ENCODE assay signal across 28 mouse cellular contexts in the genomic region with DNA sequence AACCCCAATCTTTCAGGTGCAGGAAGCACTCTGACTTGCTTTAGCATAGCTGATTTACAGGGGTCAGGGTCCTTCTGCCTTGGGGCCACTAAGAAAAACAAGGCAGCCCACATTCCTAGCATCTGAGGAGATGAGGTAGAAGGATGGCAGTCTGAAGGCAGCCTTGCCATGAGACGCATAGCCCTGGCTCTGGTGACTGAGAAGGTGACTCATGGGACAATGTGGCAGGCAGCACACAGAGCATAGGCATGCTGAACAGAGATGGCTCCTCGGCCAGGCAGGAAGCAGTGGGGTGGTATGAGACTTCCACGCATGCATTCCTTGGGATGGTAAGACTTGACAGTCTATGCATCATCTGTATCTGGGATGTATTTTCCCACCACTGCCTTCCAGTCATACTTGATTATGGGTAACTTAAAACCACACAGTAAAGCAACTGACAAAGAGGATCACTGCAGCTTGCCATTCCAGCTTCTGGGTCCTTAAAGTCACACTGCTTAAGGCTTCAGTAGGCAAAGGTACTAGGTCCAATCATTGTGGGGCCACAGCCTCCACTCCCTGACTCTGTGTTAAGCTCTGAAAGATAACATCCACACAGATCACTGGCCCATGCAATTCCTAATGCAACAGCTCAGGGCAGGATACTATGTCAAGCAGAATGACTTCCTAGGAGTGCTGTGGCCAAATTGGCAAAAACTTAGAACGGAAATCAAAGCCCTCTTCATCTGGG. TPM values are rescaled to one million over a fixed set of nuclear protein-coding genes. Genes with fewer than 3 reads are reported as not detected.
DNase-seq lines count a peak whose midpoint lies in the region; ATAC-seq and TF ChIP-seq lines count a peak whose summit lies in the region.
"Had no signal": no experiment of that assay in that cellular context is flagged by ENCODE, and none has a peak within 500 bp of the region (broad histone marks: within the 10 kb centered on the region; RNA-seq: fewer than 3 reads in every experiment).

No protein-coding gene starts in this region.

- DNase-seq in hindbrain, embryonic 14.5 days (ENCODE audit: low spot score) = no peak
- peak; percentile 35 for DNase-seq in adrenal gland, postnatal 14 days
- no peak for DNase-seq in urinary bladder, postnatal 36 days (ENCODE audit: low spot score in 2 of 2)
- DNase-seq: B cell, adult 2 months; cerebellum, adult 9-10 months; embryo, embryonic 11 days; gastrocnemius, postnatal 10 days; heart, postnatal 14 days; kidney, adult 11 months; kidney, postnatal 25 days; midbrain, embryonic 14.5 days; retina, postnatal 1 day; right cerebral cortex, postnatal 14 days; thymus, postnatal 4 days had no signal

- no peaks in the 10 kb centered on the region for H3K9me3 ChIP-seq in hindbrain, embryonic 16.5 days (ENCODE audit: control insufficient read depth, low read length)
- H3K9me3 ChIP-seq in hindbrain, embryonic 14.5 days (ENCODE audit: control insufficient read depth, low read length) = no peaks in the 10 kb centered on the region
- no peaks in the 10 kb centered on the region for H3K9me3 ChIP-seq in intestine, postnatal 0 days (ENCODE audit: control insufficient read depth)
- H3K9me3 ChIP-seq: embryonic facial prominence, embryonic 13.5 days; forebrain, embryonic 13.5 days; hindbrain, embryonic 10.5 days; limb, embryonic 13.5 days; lung, embryonic 15.5 days had no signal

- no peak overlapping the region for H3K9ac ChIP-seq in hindbrain, embryonic 16.5 days (ENCODE audit: low read depth, low read length)
- no peak overlapping the region for H3K9ac ChIP-seq in hindbrain, embryonic 14.5 days
- H3K9ac ChIP-seq in intestine, postnatal 0 days (ENCODE audit: low read depth, low read length) = no peak overlapping the region
- H3K9ac ChIP-seq: embryonic facial prominence, embryonic 13.5 days; forebrain, embryonic 13.5 days; limb, embryonic 13.5 days; lung, embryonic 15.5 days had no signal

- H3ac ChIP-seq in C2C12 (ENCODE audit: control insufficient read depth, insufficient read length, low read depth) = peak overlapping the region; percentile 8

- H3K79me3 ChIP-seq in C2C12 (ENCODE audit: low read depth) = peaks cover 34% of the 10 kb centered on the region

- 85% methylated on average over 4 of the region's 4 CpGs for WGBS in hindbrain, embryonic 16.5 days
- 92% methylated on average over 4 of the region's 4 CpGs for WGBS in hindbrain, embryonic 14.5 days
- WGBS in intestine, postnatal 0 days = 68% methylated on average over 4 of the region's 4 CpGs

- H3K4me1 ChIP-seq in hindbrain, embryonic 16.5 days (ENCODE audit: control insufficient read depth, insufficient read depth, low read depth, low read length) = no peaks in the 10 kb centered on the region
- H3K4me1 ChIP-seq in hindbrain, embryonic 14.5 days (replicated peaks; ENCODE audit: control insufficient read depth, insufficient read depth, low read length) = no peaks in the 10 kb centered on the region
- 0 out of 2 replicates have a peak, but pooled peaks cover 3% of the 10 kb centered on the region for H3K4me1 ChIP-seq in intestine, postnatal 0 days (replicated peaks; ENCODE audit: control insufficient read depth, insufficient read depth, low read length)
- H3K4me1 ChIP-seq: embryonic facial prominence, embryonic 13.5 days; forebrain, embryonic 13.5 days; hindbrain, embryonic 10.5 days; limb, embryonic 13.5 days; lung, embryonic 15.5 days had no signal

- no peak overlapping the region for H3K4me2 ChIP-seq in hindbrain, embryonic 16.5 days (ENCODE audit: low read length)
- H3K4me2 ChIP-seq in hindbrain, embryonic 14.5 days (replicated peaks) = no peak overlapping the region
- H3K4me2 ChIP-seq in intestine, postnatal 0 days (replicated peaks; ENCODE audit: low read depth) = no peak overlapping the region
- H3K4me2 ChIP-seq: embryonic facial prominence, embryonic 13.5 days; forebrain, embryonic 13.5 days; limb, embryonic 13.5 days; liver, embryonic 11.5 days; lung, embryonic 15.5 days had no signal

- peaks cover 10% of the 10 kb centered on the region for H3K36me3 ChIP-seq in hindbrain, embryonic 16.5 days (ENCODE audit: control insufficient read depth, insufficient read depth, low read length)
- peaks cover 23% of the 10 kb centered on the region for H3K36me3 ChIP-seq in hindbrain, embryonic 14.5 days (replicated peaks; ENCODE audit: control insufficient read depth, insufficient read depth)
- peaks cover 14% of the 10 kb centered on the region for H3K36me3 ChIP-seq in C2C12 (ENCODE audit: control insufficient read depth, insufficient read depth)
- H3K36me3 ChIP-seq in intestine, postnatal 0 days (ENCODE audit: control insufficient read depth, insufficient read depth) = peaks cover 27% of the 10 kb centered on the region

- no peak for TF ChIP-seq CTCF in C2C12 (IDR thresholded peaks at IDR 0.05; ENCODE audit: control insufficient read depth, insufficient read depth, insufficient read length)
- TF ChIP-seq CTCF in intestine, postnatal 0 days (IDR thresholded peaks at IDR 0.05; ENCODE audit: low read depth) = no peak

- H3K4me3 ChIP-seq in hindbrain, embryonic 16.5 days (ENCODE audit: low read length) = no peak overlapping the region
- H3K4me3 ChIP-seq in hindbrain, embryonic 14.5 days (replicated peaks; ENCODE audit: low read length) = no peak overlapping the region
- H3K4me3 ChIP-seq in C2C12 (ENCODE audit: insufficient read depth, poor library complexity, severe bottlenecking) = no peak overlapping the region
- H3K4me3 ChIP-seq in intestine, postnatal 0 days (ENCODE audit: low read depth, low read length) = no peak overlapping the region
- H3K4me3 ChIP-seq: embryonic facial prominence, embryonic 13.5 days; forebrain, embryonic 13.5 days; hindbrain, embryonic 10.5 days; layer of hippocampus, adult 2 months; left cerebral cortex, adult 2 months; limb, embryonic 13.5 days; lung, embryonic 15.5 days had no signal

- no peak overlapping the region for H3K27ac ChIP-seq in hindbrain, embryonic 16.5 days (ENCODE audit: low read depth, low read length)
- H3K27ac ChIP-seq in hindbrain, embryonic 14.5 days = no peak overlapping the region
- peak overlapping the region; percentile 50 for H3K27ac ChIP-seq in intestine, postnatal 0 days (ENCODE audit: low read depth, low read length)
- H3K27ac ChIP-seq: embryonic facial prominence, embryonic 13.5 days; forebrain, embryonic 13.5 days; hindbrain, embryonic 10.5 days; hindbrain, postnatal 0 days; layer of hippocampus, adult 2 months; left cerebral cortex, adult 2 months; limb, embryonic 13.5 days; lung, embryonic 15.5 days had no signal

- H3K79me2 ChIP-seq in C2C12 (ENCODE audit: control insufficient read depth, insufficient read depth) = peaks cover 54% of the 10 kb centered on the region

- H3K27me3 ChIP-seq in hindbrain, embryonic 16.5 days (replicated peaks; ENCODE audit: control insufficient read depth, insufficient read depth, low read length) = no peaks in the 10 kb centered on the region
- no peaks in the 10 kb centered on the region for H3K27me3 ChIP-seq in hindbrain, embryonic 14.5 days (ENCODE audit: control insufficient read depth, insufficient read depth, low read length)
- no peaks in the 10 kb centered on the region for H3K27me3 ChIP-seq in C2C12 (ENCODE audit: control insufficient read depth, insufficient read depth, insufficient read length)
- H3K27me3 ChIP-seq in intestine, postnatal 0 days (replicated peaks; ENCODE audit: control insufficient read depth, insufficient read depth, low read length) = no peaks in the 10 kb centered on the region
- H3K27me3 ChIP-seq: CH12.LX; embryonic facial prominence, embryonic 13.5 days; forebrain, embryonic 13.5 days; limb, embryonic 13.5 days; lung, embryonic 15.5 days had no signal

- ATAC-seq in hindbrain, embryonic 16.5 days = 0 out of 2 replicates have a peak, but pooled peaks have one; percentile 40
- no peak for ATAC-seq in hindbrain, embryonic 14.5 days (ENCODE audit: low FRiP score)
- ATAC-seq in intestine, postnatal 0 days = peak; percentile 74
- ATAC-seq in cerebellum, adult (ENCODE audit: insufficient number of reproducible peaks, low FRiP score, low TSS enrichment) = no peak
- ATAC-seq: forebrain, embryonic 13.5 days had no signal

TF ChIP-seq in C2C12, 6 proteins besides CTCF, POLR2A, EP300 and RAD21:
- TF ChIP-seq CEBPB (IDR thresholded peaks at IDR 0.05; ENCODE audit: low read depth) = no peak
- no peak for TF ChIP-seq MAX (IDR thresholded peaks at IDR 0.05)
- TF ChIP-seq MYOG (IDR thresholded peaks at IDR 0.05; ENCODE audit: control insufficient read depth, extremely low read depth, insufficient read length) = no peak
- TF ChIP-seq MYOD1 (IDR thresholded peaks at IDR 0.05; ENCODE audit: control insufficient read depth, insufficient read length, low read depth) = no peak
- no peak for TF ChIP-seq FOSL1 (IDR thresholded peaks at IDR 0.05; ENCODE audit: insufficient read depth, low read length, poor library complexity, severe bottlenecking)
- TF ChIP-seq USF1 (IDR thresholded peaks at IDR 0.05; ENCODE audit: low read depth) = no peak

RNA-seq across cellular contexts. Expression of a gene that starts 9.5 kb away (rescaled TPM):
- polyA plus RNA-seq in hindbrain, embryonic 16.5 days (2015; fragmentation: Nextera tagmentation; extraction: Ambion mirVana) = 37.2 and 41.7 TPM in 2 replicates
- 39.6 and 43.9 TPM in 2 replicates for polyA plus RNA-seq in hindbrain, embryonic 14.5 days (2014; fragmentation: Nextera tagmentation; extraction: Ambion mirVana)
- polyA plus RNA-seq in C2C12 (2012; fragmentation: generic; extraction: Trizol) = 22.0 TPM
- total RNA-seq in adrenal gland, postnatal 14 days (2021) = 31.8 and 38.9 TPM in 2 replicates
- 14.8 and 15.2 TPM in 2 replicates for polyA plus RNA-seq in intestine, postnatal 0 days (2015; fragmentation: Nextera tagmentation; extraction: Ambion mirVana)

Comparison
In these comparisons a context has a peak if more than half of its experiments do, and no peak if none do; other contexts are left out.
1. ATAC-seq: peak in hindbrain, embryonic 16.5 days (single experiment) and intestine, postnatal 0 days (single experiment); none in hindbrain, embryonic 14.5 days (single experiment) and cerebellum, adult (single experiment).